Mouse (Mus musculus) neural tube, embryonic 13.5 days (tissue): ENCODE results near the gene Ccdc170. TPM values are rescaled to one million over a fixed set of nuclear protein-coding genes. Genes with fewer than 3 reads are reported as not detected.

ENCODE experiments used
- ATAC-seq: fragments of 200-750 bp; cut with Nextera tagmentation; 2 replicates; pipeline ENCODE4 v1.8.0; 2017; ENCODE audit warnings: low read depth, mild to moderate bottlenecking, moderate TSS enrichment, moderate library complexity
- H3K27ac ChIP-seq: fragments of 300-500 bp; sonication (generic); replicated peaks from 2 replicates; pipeline ENCODE4 v1.5.1; 2015; ENCODE audit warnings: moderate library complexity, mild to moderate bottlenecking, inconsistent platforms
- H3K27me3 ChIP-seq: fragments of 300-500 bp; sonication (generic); 2 replicates; pipeline ENCODE4 v1.6.1; 2015; ENCODE audit warnings: mild to moderate bottlenecking, inconsistent platforms
- H3K36me3 ChIP-seq: fragments of 300-500 bp; sonication (generic); 2 replicates; pipeline ENCODE4 v1.6.1; 2015; ENCODE audit warnings: mild to moderate bottlenecking, inconsistent platforms
- H3K4me1 ChIP-seq: fragments of 300-500 bp; sonication (generic); replicated peaks from 2 replicates; pipeline ENCODE4 v1.6.1; 2015; ENCODE audit warnings: inconsistent platforms
- H3K4me2 ChIP-seq: fragments of 300-500 bp; sonication (generic); 2 replicates; pipeline ENCODE4 v1.6.1; 2015; ENCODE audit warnings: inconsistent platforms, mild to moderate bottlenecking, moderate library complexity
- H3K4me3 ChIP-seq: fragments of 300-500 bp; sonication (generic); 2 replicates; pipeline ENCODE4 v1.5.1; 2015; ENCODE audit warnings: mild to moderate bottlenecking, inconsistent platforms
- H3K9ac ChIP-seq: fragments of 300-500 bp; sonication (generic); 2 replicates; pipeline ENCODE4 v1.6.1; 2015; ENCODE audit warnings: moderate library complexity, mild to moderate bottlenecking, inconsistent platforms
- H3K9me3 ChIP-seq: fragments of 300-500 bp; sonication (generic); 2 replicates; pipeline ENCODE4 v1.6.1; 2016; ENCODE audit warnings: inconsistent platforms
- WGBS: fragments of 180-500 bp; shearing (Covaris S2); methylation state at CpG from one replicate; pipeline ENCODE4 v1.1.7; 2015; 5-methylcytosine and 5-hydroxymethylcytosine counted together
- polyA plus RNA-seq: library from polyadenylated mRNA; unstranded; fragments of >200 nt; fragmentation: Nextera tagmentation; extraction: Ambion mirVana; gene quantifications from 2 replicates; pipeline ENCODE4 v1.2.1, GENCODE M21; 2015

Gene Ccdc170
- polyA plus RNA-seq, 1 experiment from 2014 or later = not detected

- H3K9ac ChIP-seq = no peak overlapping the region
- no peak overlapping the region for H3K4me2 ChIP-seq
- no peaks in the 10 kb centered on the region for H3K36me3 ChIP-seq
- peaks cover 4% of the 10 kb centered on the region; the same call in 1 of the 2 replicates for H3K4me1 ChIP-seq
- ATAC-seq = no peak
- H3K27me3 ChIP-seq = no peaks in the 10 kb centered on the region
- H3K27ac ChIP-seq = no peak overlapping the region
- H3K4me3 ChIP-seq = no peak overlapping the region
- 12% methylated on average over 7 of the region's 7 CpGs for WGBS
- H3K9me3 ChIP-seq = no peaks in the 10 kb centered on the region
Observed at GRCm38 (mm10) chr10:4528043-4528442, 45.7 kb downstream of the Ccdc170 start.

GRCm38 (mm10) chr10:4530638-4531235 lies 48.4 kb downstream of the Ccdc170 start:
- no peaks in the 10 kb centered on the region for H3K36me3 ChIP-seq
- 79% methylated on average over 9 of the region's 9 CpGs for WGBS
- ATAC-seq = no peak

GRCm38 (mm10) chr10:4531933-4532332 lies 49.6 kb downstream of the Ccdc170 start:
- H3K27ac ChIP-seq = no peak overlapping the region
- no peak overlapping the region for H3K4me2 ChIP-seq
- no peaks in the 10 kb centered on the region for H3K36me3 ChIP-seq
- H3K27me3 ChIP-seq = no peaks in the 10 kb centered on the region
- H3K9ac ChIP-seq = no peak overlapping the region
- H3K9me3 ChIP-seq = no peaks in the 10 kb centered on the region
- 75% methylated on average over 6 of the region's 6 CpGs for WGBS
- H3K4me1 ChIP-seq = peaks cover 4% of the 10 kb centered on the region; the same call in 1 of the 2 replicates
- no peak overlapping the region for H3K4me3 ChIP-seq
- no peak for ATAC-seq

More at GRCm38 (mm10) chr10:4530638-4531235, 48.4 kb downstream of the Ccdc170 start:
- Histone ChIP-seq H3K9ac (no peak overlapping the region), H3K4me1 (peaks cover 4% of the 10 kb centered on the region; the same call in 1 of the 2 replicates), H3K4me3 (no peak overlapping the region), H3K9me3 (no peaks in the 10 kb centered on the region), H3K27me3 (no peaks in the 10 kb centered on the region), H3K4me2 (no peak overlapping the region), H3K27ac (no peak overlapping the region)

GRCm38 (mm10) chr10:4532731-4533130 lies 50.4 kb downstream of the Ccdc170 start:
- Histone ChIP-seq H3K4me2 (no peak overlapping the region), H3K36me3 (no peaks in the 10 kb centered on the region), H3K9ac (no peak overlapping the region), H3K27ac (no peak overlapping the region), H3K4me3 (no peak overlapping the region), H3K27me3 (no peaks in the 10 kb centered on the region), H3K4me1 (peaks cover 4% of the 10 kb centered on the region; the same call in 1 of the 2 replicates), H3K9me3 (no peaks in the 10 kb centered on the region)
- 73% methylated on average over 6 of the region's 6 CpGs for WGBS
- ATAC-seq = no peak

GRCm38 (mm10) chr10:4533873-4534272 lies 51.6 kb downstream of the Ccdc170 start:
- Histone ChIP-seq H3K9ac (no peak overlapping the region), H3K36me3 (no peaks in the 10 kb centered on the region), H3K9me3 (no peaks in the 10 kb centered on the region), H3K4me2 (no peak overlapping the region), H3K27me3 (no peaks in the 10 kb centered on the region), H3K4me3 (no peak overlapping the region), H3K27ac (no peak overlapping the region), H3K4me1 (no peaks in the 10 kb centered on the region)
- ATAC-seq = no peak
- 86% methylated on average over 11 of the region's 11 CpGs for WGBS

- no peaks in the 10 kb centered on the region for H3K9me3 ChIP-seq
- WGBS = 95% methylated on average over 2 of the region's 2 CpGs
- H3K27me3 ChIP-seq = no peaks in the 10 kb centered on the region
- no peak overlapping the region for H3K9ac ChIP-seq
- H3K4me2 ChIP-seq = no peak overlapping the region
- no peaks in the 10 kb centered on the region for H3K36me3 ChIP-seq
- no peaks in the 10 kb centered on the region for H3K4me1 ChIP-seq
- no peak overlapping the region for H3K27ac ChIP-seq
- no peak overlapping the region for H3K4me3 ChIP-seq
- no peak for ATAC-seq
Observed at GRCm38 (mm10) chr10:4545550-4545949, 63.2 kb downstream of the Ccdc170 start.

- ATAC-seq = peak; percentile 93
- H3K9me3 ChIP-seq = no peaks in the 10 kb centered on the region
- H3K27ac ChIP-seq = peak overlapping the region; percentile 18; the same call in 1 of the 2 replicates
- H3K36me3 ChIP-seq = no peaks in the 10 kb centered on the region
- 25% methylated on average over 9 of the region's 9 CpGs for WGBS
- H3K27me3 ChIP-seq = no peaks in the 10 kb centered on the region
- H3K4me1 ChIP-seq = peaks cover 22% of the 10 kb centered on the region
- no peak overlapping the region for H3K9ac ChIP-seq
- no peak overlapping the region for H3K4me3 ChIP-seq
- H3K4me2 ChIP-seq = no peak overlapping the region
Observed at GRCm38 (mm10) chr10:4553442-4554119, 71.3 kb downstream of the Ccdc170 start.

- Histone ChIP-seq H3K9me3 (no peaks in the 10 kb centered on the region), H3K9ac (no peak overlapping the region), H3K4me2 (no peak overlapping the region), H3K27me3 (no peaks in the 10 kb centered on the region), H3K36me3 (no peaks in the 10 kb centered on the region), H3K4me1 (peaks cover 21% of the 10 kb centered on the region), H3K27ac (no peak overlapping the region), H3K4me3 (no peak overlapping the region)
- 83% methylated on average over 3 of the region's 3 CpGs for WGBS
- ATAC-seq = no peak
Observed at GRCm38 (mm10) chr10:4556842-4557377, 74.6 kb downstream of the Ccdc170 start.

- 35% methylated on average over 4 of the region's 4 CpGs for WGBS
- Histone ChIP-seq H3K27me3 (no peaks in the 10 kb centered on the region), H3K4me2 (no peak overlapping the region), H3K27ac (no peak overlapping the region), H3K4me1 (no peaks in the 10 kb centered on the region), H3K9me3 (no peaks in the 10 kb centered on the region), H3K4me3 (no peak overlapping the region), H3K9ac (no peak overlapping the region), H3K36me3 (no peaks in the 10 kb centered on the region)
- no peak for ATAC-seq
Observed at GRCm38 (mm10) chr10:4559132-4559531, 76.8 kb downstream of the Ccdc170 start.

GRCm38 (mm10) chr10:4565148-4565547 lies 82.8 kb downstream of the Ccdc170 start:
- Histone ChIP-seq H3K4me3 (no peak overlapping the region), H3K9me3 (no peaks in the 10 kb centered on the region), H3K4me1 (no peaks in the 10 kb centered on the region), H3K9ac (no peak overlapping the region), H3K27ac (no peak overlapping the region), H3K27me3 (no peaks in the 10 kb centered on the region), H3K36me3 (no peaks in the 10 kb centered on the region), H3K4me2 (no peak overlapping the region)
- ATAC-seq = no peak
- 86% methylated on average over 1 of the region's 1 CpGs for WGBS

- Histone ChIP-seq H3K9me3 (no peaks in the 10 kb centered on the region), H3K4me1 (no peaks in the 10 kb centered on the region), H3K4me3 (no peak overlapping the region), H3K4me2 (no peak overlapping the region), H3K9ac (no peak overlapping the region), H3K36me3 (no peaks in the 10 kb centered on the region), H3K27ac (no peak overlapping the region), H3K27me3 (no peaks in the 10 kb centered on the region)
- ATAC-seq = no peak
- WGBS = 91% methylated on average over 4 of the region's 4 CpGs
Observed at GRCm38 (mm10) chr10:4570778-4571177, 88.5 kb downstream of the Ccdc170 start.

GRCm38 (mm10) chr10:4571304-4571703 lies 89.0 kb downstream of the Ccdc170 start:
- Histone ChIP-seq H3K4me3 (no peak overlapping the region), H3K4me2 (no peak overlapping the region), H3K9ac (no peak overlapping the region), H3K27ac (no peak overlapping the region), H3K36me3 (no peaks in the 10 kb centered on the region), H3K9me3 (no peaks in the 10 kb centered on the region), H3K27me3 (no peaks in the 10 kb centered on the region), H3K4me1 (no peaks in the 10 kb centered on the region)
- 83% methylated on average over 4 of the region's 4 CpGs for WGBS
- ATAC-seq = no peak
